In the genomic region with DNA sequence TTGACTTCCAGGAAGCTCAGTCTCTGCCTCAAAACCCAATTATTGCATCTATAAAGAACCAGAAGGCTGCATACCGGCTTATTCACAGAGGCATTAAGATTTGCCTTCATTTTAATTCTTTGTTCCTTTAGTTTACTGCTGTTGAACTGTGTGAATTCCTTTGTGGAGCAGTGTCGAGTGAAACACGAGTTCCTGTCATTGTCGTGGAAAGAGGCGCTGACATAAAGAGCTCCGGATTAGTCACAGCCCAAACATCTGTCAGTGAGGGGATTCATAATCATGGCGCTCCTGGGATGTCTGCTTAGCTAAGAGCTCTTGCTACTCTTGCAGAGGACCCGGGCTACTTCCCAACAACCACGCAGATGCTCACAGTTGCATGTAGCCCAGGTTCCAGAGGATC, we compare ENCODE assay signal across 35 mouse cellular contexts. TPM values are rescaled to one million over a fixed set of nuclear protein-coding genes. Genes with fewer than 3 reads are reported as not detected.
DNase-seq lines count a peak whose midpoint lies in the region; ATAC-seq and TF ChIP-seq lines count a peak whose summit lies in the region.
"Had no signal": no experiment of that assay in that cellular context is flagged by ENCODE, and none has a peak within 500 bp of the region (broad histone marks: within the 10 kb centered on the region; RNA-seq: fewer than 3 reads in every experiment).

No protein-coding gene starts in this region.

- ATAC-seq in forebrain, postnatal 0 days = peak; percentile 55; the same call in 1 of the 2 replicates
- ATAC-seq in forebrain, embryonic 16.5 days = no peak
- peak; percentile 68 for ATAC-seq in midbrain, embryonic 12.5 days (ENCODE audit: low FRiP score, low read depth)
- ATAC-seq in neural tube, embryonic 15.5 days (ENCODE audit: low FRiP score) = no peak
- ATAC-seq: forebrain, embryonic 13.5 days; intestine, postnatal 0 days; Patski had no signal

- H3K4me3 ChIP-seq in forebrain, postnatal 0 days (ENCODE audit: low read depth, low read length) = no peak overlapping the region
- no peak overlapping the region for H3K4me3 ChIP-seq in forebrain, embryonic 16.5 days (replicated peaks; ENCODE audit: low read length)
- H3K4me3 ChIP-seq in midbrain, embryonic 12.5 days = no peak overlapping the region
- H3K4me3 ChIP-seq in neural tube, embryonic 15.5 days (replicated peaks) = no peak overlapping the region
- H3K4me3 ChIP-seq: forebrain, embryonic 13.5 days; heart, embryonic 10.5 days; limb, embryonic 12.5 days; liver, embryonic 15.5 days had no signal

- no peaks in the 10 kb centered on the region for H3K4me1 ChIP-seq in forebrain, postnatal 0 days (ENCODE audit: insufficient read depth)
- H3K4me1 ChIP-seq in forebrain, embryonic 16.5 days (replicated peaks; ENCODE audit: control insufficient read depth, insufficient read depth, low read length) = no peaks in the 10 kb centered on the region
- peaks cover 12% of the 10 kb centered on the region; the same call in 1 of the 2 replicates for H3K4me1 ChIP-seq in midbrain, embryonic 12.5 days
- 0 out of 2 replicates have a peak, but pooled peaks cover 3% of the 10 kb centered on the region for H3K4me1 ChIP-seq in neural tube, embryonic 15.5 days
- H3K4me1 ChIP-seq: forebrain, embryonic 13.5 days; liver, embryonic 15.5 days had no signal

- no peak overlapping the region for H3K27ac ChIP-seq in forebrain, postnatal 0 days (ENCODE audit: low read depth, low read length)
- H3K27ac ChIP-seq in forebrain, embryonic 16.5 days (ENCODE audit: low read length) = no peak overlapping the region
- peak overlapping the region; percentile 30; the same call in 1 of the 2 replicates for H3K27ac ChIP-seq in midbrain, embryonic 12.5 days (replicated peaks)
- 0 out of 2 replicates have a peak overlapping the region, but pooled peaks have one; percentile 9 for H3K27ac ChIP-seq in neural tube, embryonic 15.5 days (replicated peaks)
- H3K27ac ChIP-seq: forebrain, embryonic 13.5 days; heart, embryonic 10.5 days; hindbrain, embryonic 14.5 days; limb, embryonic 12.5 days; liver, embryonic 15.5 days; stomach, postnatal 0 days had no signal

- no peak for TF ChIP-seq CTCF in forebrain, postnatal 0 days (IDR thresholded peaks at IDR 0.05; ENCODE audit: low read depth)
- TF ChIP-seq CTCF in brain, embryonic 14.5 days (IDR thresholded peaks at IDR 0.05; ENCODE audit: borderline replicate concordance, extremely low read depth, insufficient read depth, insufficient read length) = no peak

- no peaks in the 10 kb centered on the region for H3K9me3 ChIP-seq in forebrain, postnatal 0 days (ENCODE audit: low read length)
- H3K9me3 ChIP-seq in forebrain, embryonic 16.5 days (ENCODE audit: control insufficient read depth, low read length) = no peaks in the 10 kb centered on the region
- no peaks in the 10 kb centered on the region for H3K9me3 ChIP-seq in midbrain, embryonic 12.5 days
- H3K9me3 ChIP-seq in neural tube, embryonic 15.5 days (replicated peaks) = no peaks in the 10 kb centered on the region
- H3K9me3 ChIP-seq: forebrain, embryonic 13.5 days; heart, embryonic 10.5 days; liver, embryonic 15.5 days had no signal

- H3K27me3 ChIP-seq in forebrain, postnatal 0 days (ENCODE audit: insufficient read depth, low read length) = no peaks in the 10 kb centered on the region
- no peaks in the 10 kb centered on the region for H3K27me3 ChIP-seq in forebrain, embryonic 16.5 days (replicated peaks; ENCODE audit: control insufficient read depth, insufficient read depth, low read length)
- no peaks in the 10 kb centered on the region for H3K27me3 ChIP-seq in midbrain, embryonic 12.5 days
- H3K27me3 ChIP-seq in neural tube, embryonic 15.5 days (replicated peaks) = no peaks in the 10 kb centered on the region
- H3K27me3 ChIP-seq: forebrain, embryonic 13.5 days; liver, embryonic 15.5 days; Patski had no signal

- H3K9ac ChIP-seq in forebrain, postnatal 0 days = no peak overlapping the region
- no peak overlapping the region for H3K9ac ChIP-seq in forebrain, embryonic 16.5 days (replicated peaks; ENCODE audit: low read depth, low read length)
- no peak overlapping the region for H3K9ac ChIP-seq in midbrain, embryonic 12.5 days (replicated peaks)
- H3K9ac ChIP-seq in neural tube, embryonic 15.5 days (replicated peaks) = no peak overlapping the region
- H3K9ac ChIP-seq: forebrain, embryonic 13.5 days; hindbrain, embryonic 14.5 days; limb, embryonic 12.5 days; liver, embryonic 15.5 days; lung, embryonic 14.5 days had no signal

- TF ChIP-seq POLR2A in brain, embryonic 14.5 days (IDR thresholded peaks at IDR 0.05; ENCODE audit: borderline replicate concordance, extremely low read depth, insufficient read depth, insufficient read length, poor library complexity, severe bottlenecking) = no peak

- no peaks in the 10 kb centered on the region for H3K36me3 ChIP-seq in forebrain, postnatal 0 days (ENCODE audit: insufficient read depth)
- H3K36me3 ChIP-seq in forebrain, embryonic 16.5 days (ENCODE audit: control insufficient read depth, insufficient read depth) = no peaks in the 10 kb centered on the region
- H3K36me3 ChIP-seq in midbrain, embryonic 12.5 days = no peaks in the 10 kb centered on the region
- no peaks in the 10 kb centered on the region for H3K36me3 ChIP-seq in neural tube, embryonic 15.5 days
- H3K36me3 ChIP-seq: heart, embryonic 10.5 days; limb, embryonic 12.5 days; liver, embryonic 15.5 days had no signal

- no peak for DNase-seq in forebrain, postnatal 0 days
- DNase-seq in brain, embryonic 14.5 days (ENCODE audit: low read depth) = peak; percentile 44
- no peak for DNase-seq in kidney, postnatal 4 days
- no peak for DNase-seq in cerebellum, postnatal 25 days
- DNase-seq: adrenal gland, postnatal 25 days; cerebellum, adult 2 months; cerebellum, postnatal 14 days; gastrocnemius, postnatal 25 days; heart, adult 11 months; heart, postnatal 36 days; kidney, adult 9 months; kidney, postnatal 10 days; lung, embryonic 14.5 days; right cerebral cortex, adult 18-20 months; spleen, adult 18-20 months; thymus, adult 18-20 months; thymus, postnatal 36 days had no signal

- 20% methylated on average over 9 of the region's 9 CpGs for WGBS in forebrain, postnatal 0 days
- 21% methylated on average over 9 of the region's 9 CpGs for WGBS in forebrain, embryonic 16.5 days
- 19% methylated on average over 9 of the region's 9 CpGs for WGBS in midbrain, embryonic 12.5 days
- 17% methylated on average over 9 of the region's 9 CpGs for WGBS in neural tube, embryonic 15.5 days

- no peak overlapping the region for H3K4me2 ChIP-seq in forebrain, postnatal 0 days (ENCODE audit: low read depth)
- no peak overlapping the region for H3K4me2 ChIP-seq in forebrain, embryonic 16.5 days (ENCODE audit: low read length)
- 0 out of 2 replicates have a peak overlapping the region, but pooled peaks have one; percentile 0 for H3K4me2 ChIP-seq in midbrain, embryonic 12.5 days (replicated peaks)
- H3K4me2 ChIP-seq in neural tube, embryonic 15.5 days = no peak overlapping the region
- H3K4me2 ChIP-seq: forebrain, embryonic 13.5 days; hindbrain, embryonic 14.5 days; limb, embryonic 12.5 days; liver, embryonic 15.5 days; lung, embryonic 14.5 days had no signal

RNA-seq across cellular contexts. Expression of a gene that starts 47.3 kb away (rescaled TPM):
- total RNA-seq in forebrain, postnatal 0 days (2014; rRNA removed) = 0.05 and 0.08 TPM in 2 replicates
- polyA plus RNA-seq in forebrain, postnatal 0 days (2015; fragmentation: Nextera tagmentation; extraction: Ambion mirVana) = 0.04 and 0.11 TPM in 2 replicates
- polyA plus RNA-seq in forebrain, embryonic 16.5 days (2015; fragmentation: Nextera tagmentation; extraction: Ambion mirVana) = not detected in 2 replicates
- 0.03 and 0.15 TPM in 2 replicates for polyA plus RNA-seq in brain, embryonic 14.5 days (2012; rRNA removed)
- polyA plus RNA-seq in midbrain, embryonic 12.5 days (2016; fragmentation: Nextera tagmentation; extraction: Ambion mirVana) = not detected in 2 replicates
- polyA plus RNA-seq in neural tube, embryonic 15.5 days (2015; fragmentation: Nextera tagmentation; extraction: Ambion mirVana) = 0.10 TPM in 1 of 2 replicates, not detected in the other
- total RNA-seq: gastrocnemius, adult 18-20 months; gastrocnemius, postnatal 25 days; heart, postnatal 36 days; left cerebral cortex, adult 18-20 months; liver, adult 2 months; megakaryocyte progenitor cell, adult 5-6 weeks; MEL had no signal
- polyA plus RNA-seq: frontal cortex, adult 2 months; heart, embryonic 16.5 days; hindbrain, embryonic 14.5 days; intestine, postnatal 0 days; liver, adult 2 months had no signal

Comparison
In these comparisons a context has a peak if more than half of its experiments do, and no peak if none do; other contexts are left out.
1. ATAC-seq: peak in forebrain, postnatal 0 days (single experiment) and midbrain, embryonic 12.5 days (single experiment); none in forebrain, embryonic 16.5 days (single experiment) and neural tube, embryonic 15.5 days (single experiment).
2. H3K27ac ChIP-seq: peak in midbrain, embryonic 12.5 days (single experiment) and neural tube, embryonic 15.5 days (single experiment); none in forebrain, postnatal 0 days (single experiment) and forebrain, embryonic 16.5 days (single experiment).